Mouse (Mus musculus) T-helper 17 cell (primary cell): ENCODE measurements around the gene Dbndd2.

Experiments used
- in situ Hi-C, 2 experiments: fragments of 300-600 bp; cut with MboI, MseI; formaldehyde crosslinking; loops; 1 replicate in 1 of 2; 2 replicates in 1 of 2; pipeline ENCODE4 v1.15.1; 2025; ENCODE audit warnings: high pct_unique_total_duplicates in 2 of 2

Dbndd2 gene

GRCm38 (mm10) chr2:164499317-164499716, 13.4 kb downstream of the Dbndd2 start:
- in situ Hi-C loops = no loop called here

GRCm38 (mm10) chr2:164500511-164500910, 14.6 kb downstream of the Dbndd2 start:
- in situ Hi-C loops = no loop called here

- in situ Hi-C loops = no loop called here
Measured at GRCm38 (mm10) chr2:164504919-164505318, 19.0 kb downstream of the Dbndd2 start.

- in situ Hi-C loops = no loop called here
Measured at GRCm38 (mm10) chr2:164505619-164506347, 19.9 kb downstream of the Dbndd2 start.

- in situ Hi-C loops = no loop called here
Measured at GRCm38 (mm10) chr2:164507811-164508210, 21.9 kb downstream of the Dbndd2 start.

GRCm38 (mm10) chr2:164510621-164511190, 24.8 kb downstream of the Dbndd2 start:
- in situ Hi-C loops = no loop called here

GRCm38 (mm10) chr2:164512121-164512909, 26.4 kb downstream of the Dbndd2 start:
- in situ Hi-C loops = no loop called here

GRCm38 (mm10) chr2:164513389-164513788, 27.5 kb downstream of the Dbndd2 start:
- in situ Hi-C loops = no loop called here

- in situ Hi-C loops = loop anchor here in 1 of 2 experiments (5.0 kb wide), 1 partner anchor 58 kb away; the partner anchor contains the start of gene Sys1
Measured at GRCm38 (mm10) chr2:164514916-164515315, 29.0 kb downstream of the Dbndd2 start.

GRCm38 (mm10) chr2:164515897-164516296, 30.0 kb downstream of the Dbndd2 start:
- in situ Hi-C loops = loop anchor here in 1 of 2 experiments (5.0 kb wide), 1 partner anchor 59 kb away; the partner anchor contains the start of gene Sys1

- in situ Hi-C loops = loop anchor here in 1 of 2 experiments (5.0 kb wide), 1 partner anchor 59 kb away; the partner anchor contains the start of gene Sys1
Measured at GRCm38 (mm10) chr2:164516592-164516991, 30.7 kb downstream of the Dbndd2 start.

- in situ Hi-C loops = loop anchor here in 1 of 2 experiments (5.0 kb wide), 1 partner anchor 60 kb away; the partner anchor contains the start of gene Sys1
Measured at GRCm38 (mm10) chr2:164517485-164518221, 31.7 kb downstream of the Dbndd2 start.

GRCm38 (mm10) chr2:164518266-164519170, 32.6 kb downstream of the Dbndd2 start:
- in situ Hi-C loops = loop anchor here in 1 of 2 experiments (5.0 kb wide), 1 partner anchor 61 kb away; the partner anchor contains the start of gene Sys1

- in situ Hi-C loops = loop anchor here in 1 of 2 experiments (5.0 kb wide), 1 partner anchor 62 kb away; the partner anchor contains the start of gene Sys1
Measured at GRCm38 (mm10) chr2:164519171-164519526, 33.2 kb downstream of the Dbndd2 start.

GRCm38 (mm10) chr2:164520782-164521181, 34.9 kb downstream of the Dbndd2 start:
- in situ Hi-C loops = loop anchor here in 1 of 2 experiments (10.0 kb wide), 1 partner anchor 1744 kb away; no protein-coding TSS in a partner anchor

- in situ Hi-C loops = loop anchor here in 1 of 2 experiments (10.0 kb wide), 1 partner anchor 1743 kb away; no protein-coding TSS in a partner anchor
Measured at GRCm38 (mm10) chr2:164521841-164522240, 35.9 kb downstream of the Dbndd2 start.

GRCm38 (mm10) chr2:164522280-164522679, 36.4 kb downstream of the Dbndd2 start:
- in situ Hi-C loops = loop anchor here in 1 of 2 experiments (10.0 kb wide), 1 partner anchor 1743 kb away; no protein-coding TSS in a partner anchor

- in situ Hi-C loops = loop anchor here in 1 of 2 experiments (10.0 kb wide), 1 partner anchor 1741 kb away; no protein-coding TSS in a partner anchor
Measured at GRCm38 (mm10) chr2:164523301-164523773, 37.4 kb downstream of the Dbndd2 start.

GRCm38 (mm10) chr2:164528557-164528956, 42.7 kb downstream of the Dbndd2 start:
- in situ Hi-C loops = loop anchor here (5.0 to 10.0 kb wide), 3 partner anchors 71 to 1736 kb away; partner anchors contain the start of gene Sys1 (in 1 of the 2)
